Mouse (Mus musculus) T-helper 2 cell (primary cell): Measurements from ENCODE around the gene Kbtbd12.

Source experiments
- in situ Hi-C: fragments of 300-600 bp; cut with MboI, MseI; formaldehyde crosslinking; loops from one replicate; pipeline ENCODE4 v1.15.1; 2025; ENCODE audit warnings: high pct_unique_total_duplicates

Kbtbd12 gene

DNA sequence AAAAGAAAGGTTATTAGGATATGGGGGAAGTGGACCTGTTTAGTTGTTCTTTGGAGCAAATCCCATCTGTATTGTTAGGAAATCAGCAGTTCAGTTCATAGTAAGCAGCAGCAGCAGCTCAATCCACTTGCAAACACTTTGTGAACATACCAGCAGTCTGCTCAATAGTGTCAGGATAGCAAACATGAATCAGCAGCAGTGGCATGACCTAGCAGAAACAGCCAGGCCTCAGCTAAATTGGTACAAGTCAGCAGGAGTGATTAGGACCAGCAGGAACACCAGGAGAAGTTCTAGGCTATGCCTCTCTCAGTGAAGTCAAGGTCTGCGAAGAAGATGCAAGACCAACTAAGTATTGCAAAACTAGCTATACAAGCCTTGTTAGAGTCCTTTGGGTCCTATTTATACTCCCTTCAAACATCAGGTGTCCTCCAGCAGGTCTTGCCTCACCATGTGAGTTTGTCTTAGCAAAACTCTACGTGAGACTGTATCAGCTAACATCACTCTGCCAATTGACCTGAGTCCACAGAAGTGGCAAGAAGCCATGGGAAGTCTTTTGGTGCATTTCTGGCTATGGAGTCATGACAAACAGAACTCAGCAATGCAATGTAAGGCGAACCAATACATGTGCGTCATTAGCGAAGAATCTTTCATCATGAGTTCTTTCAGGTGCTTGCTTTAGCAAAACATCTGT is at the start of gene Kbtbd12:
Gene Kbtbd12 (minus strand): TSS at position 340 of the 691 bp plus-strand sequence.
- in situ Hi-C loops, result no loop called here

DNA sequence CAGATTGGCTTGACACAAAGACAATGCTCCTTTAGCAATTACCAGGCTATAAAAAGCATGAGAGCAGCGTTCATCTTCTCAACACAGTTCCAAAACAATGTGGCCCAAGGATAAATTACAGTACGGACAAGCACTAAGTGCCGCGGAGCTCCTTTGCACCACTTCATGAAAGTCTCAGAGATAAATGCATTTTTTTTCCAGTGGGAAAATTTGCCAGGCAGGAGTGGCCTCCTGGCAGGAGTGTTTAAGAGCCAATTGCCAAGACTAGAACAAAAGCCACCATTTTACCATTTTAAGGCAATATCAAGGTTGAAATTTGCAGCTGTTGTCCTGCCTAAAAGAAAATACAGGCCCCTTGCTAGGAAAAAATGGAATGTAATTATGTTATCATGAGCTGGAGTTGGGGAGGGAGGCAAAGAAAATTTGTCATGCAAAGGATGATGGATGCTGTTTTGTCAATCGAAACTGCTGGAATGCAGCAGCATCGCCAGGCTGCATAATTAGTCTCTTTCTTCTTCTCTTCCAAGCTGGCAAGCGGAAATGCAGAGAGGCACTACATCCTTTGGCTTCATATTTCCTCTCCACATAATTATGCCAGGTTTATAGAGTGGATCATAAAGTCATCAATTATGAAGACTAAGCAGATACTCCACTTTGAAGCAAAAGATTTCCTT is 45.8 kb upstream of the Kbtbd12 start:
- in situ Hi-C loops, result no loop called here

DNA sequence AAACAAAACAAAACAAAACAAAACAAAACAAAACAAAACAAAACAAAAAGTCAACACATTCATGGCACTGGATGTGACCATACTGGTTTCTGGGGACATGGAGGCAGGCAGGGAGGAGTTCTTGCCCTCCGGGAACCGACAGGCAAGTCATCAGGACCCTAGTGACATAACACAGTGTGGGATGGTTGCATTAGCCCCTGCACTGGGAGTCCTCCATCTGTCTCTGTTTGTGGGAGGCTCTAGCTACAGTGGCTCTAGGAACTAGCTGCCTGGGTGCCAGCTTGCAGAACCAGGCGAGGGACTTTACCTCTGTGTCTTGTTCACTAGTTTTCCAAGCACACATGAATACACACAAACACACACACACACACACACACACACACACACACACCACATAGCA is 43.3 kb upstream of the Kbtbd12 start:
- in situ Hi-C loops, result no loop called here

DNA sequence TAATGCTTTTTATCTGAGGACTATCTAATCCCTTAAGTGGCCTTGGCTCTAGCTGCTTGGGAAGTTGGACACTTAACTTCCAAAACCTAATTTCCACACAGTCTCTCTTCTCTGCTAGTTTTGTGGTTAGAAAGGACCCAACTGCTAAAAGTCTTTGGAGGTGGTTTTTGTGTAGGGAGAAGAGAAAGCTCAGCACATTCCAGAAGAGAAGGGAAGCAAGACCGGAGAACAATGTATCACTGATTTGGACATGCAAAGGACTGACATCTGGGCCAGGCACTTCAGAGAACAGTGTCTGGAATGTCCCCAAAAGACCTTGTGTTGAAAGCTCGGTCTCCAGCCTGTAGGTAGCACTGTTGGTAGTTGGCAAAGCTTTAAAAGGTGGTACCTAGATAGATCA is 40.0 kb upstream of the Kbtbd12 start:
- in situ Hi-C loops, result no loop called here

DNA sequence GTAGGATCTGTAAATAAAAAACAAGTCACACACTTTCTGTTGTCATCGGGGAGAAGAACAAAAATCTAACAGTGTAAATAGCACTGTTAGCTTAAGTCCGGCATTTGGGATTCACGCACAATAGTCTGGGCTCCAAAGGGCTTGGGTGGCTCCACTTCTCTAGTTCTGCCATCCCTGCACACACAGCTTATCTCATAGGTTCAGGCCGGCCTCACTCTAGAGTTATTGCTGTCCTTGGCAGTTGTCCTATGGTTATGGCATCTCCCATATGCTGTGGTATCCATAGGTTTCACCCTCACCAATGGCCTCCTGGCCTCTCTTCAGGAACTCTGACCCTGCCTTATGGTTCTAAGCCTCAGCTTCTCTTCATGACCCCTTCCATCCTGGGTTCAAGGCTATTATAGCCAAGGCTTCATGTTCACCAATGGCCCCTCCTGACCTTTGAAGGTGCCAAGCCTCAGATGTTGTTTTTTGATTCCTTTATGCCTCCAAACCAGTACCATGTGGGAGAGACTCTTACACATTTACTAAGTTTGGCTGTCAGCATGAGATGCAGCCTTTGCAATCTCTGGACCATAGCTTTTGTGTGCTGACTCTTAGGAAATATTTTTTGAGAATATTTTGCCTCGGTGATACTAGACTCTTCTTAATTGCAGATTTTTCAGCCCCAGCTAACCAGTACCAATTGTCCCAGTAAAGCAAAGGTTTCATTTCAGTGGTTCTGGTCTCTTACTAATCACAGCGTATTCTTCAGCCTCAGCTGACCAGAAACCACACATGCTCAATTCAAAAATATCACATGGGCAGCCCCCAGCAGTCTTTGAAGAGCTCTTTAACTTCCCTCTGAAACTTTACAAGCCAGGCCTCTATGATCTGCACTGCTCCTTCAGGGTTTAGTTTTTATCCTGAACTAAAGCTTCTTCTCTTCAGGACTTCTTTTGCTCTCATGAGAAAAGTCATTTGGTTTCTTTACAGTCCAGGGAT is 39.3 kb upstream of the Kbtbd12 start:
- in situ Hi-C loops, result no loop called here

DNA sequence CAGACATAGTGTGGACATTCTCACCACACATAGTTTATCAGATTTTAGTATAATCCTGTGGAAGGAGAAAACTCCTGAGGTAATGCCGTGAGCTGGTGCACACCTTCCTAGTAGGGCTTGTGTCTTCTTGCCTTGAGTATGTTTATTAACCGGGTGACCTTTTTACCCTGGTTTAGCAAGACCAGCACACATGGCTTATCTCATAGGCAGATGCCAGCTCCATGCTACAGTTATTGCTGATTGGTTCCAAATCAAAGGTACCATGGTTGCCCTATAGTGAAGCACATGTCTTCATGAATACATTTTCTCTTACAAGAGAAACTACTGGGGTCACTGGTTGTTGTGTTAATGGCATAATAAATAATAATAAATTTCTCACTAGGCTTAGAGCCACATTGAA is 38.1 kb upstream of the Kbtbd12 start:
- in situ Hi-C loops, result no loop called here

DNA sequence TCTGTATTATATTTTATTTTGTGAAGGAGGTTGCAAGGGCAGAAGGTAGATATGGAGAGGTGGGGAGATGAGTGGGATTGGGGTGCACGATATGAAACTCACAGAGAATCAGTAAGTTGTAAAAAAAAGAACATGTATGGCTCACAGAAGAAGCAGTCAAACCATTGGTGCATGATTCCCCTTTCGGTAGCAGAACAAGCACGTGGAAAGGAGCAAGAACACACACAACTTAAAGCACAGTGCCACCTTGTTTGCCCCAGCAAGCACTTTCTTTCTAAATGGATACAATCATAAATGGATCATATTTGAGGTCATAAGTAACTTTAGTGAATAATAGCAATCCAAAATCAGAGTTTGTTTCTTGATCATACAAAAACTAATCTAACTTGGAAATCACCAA is 24.5 kb upstream of the Kbtbd12 start:
- in situ Hi-C loops, result no loop called here

DNA sequence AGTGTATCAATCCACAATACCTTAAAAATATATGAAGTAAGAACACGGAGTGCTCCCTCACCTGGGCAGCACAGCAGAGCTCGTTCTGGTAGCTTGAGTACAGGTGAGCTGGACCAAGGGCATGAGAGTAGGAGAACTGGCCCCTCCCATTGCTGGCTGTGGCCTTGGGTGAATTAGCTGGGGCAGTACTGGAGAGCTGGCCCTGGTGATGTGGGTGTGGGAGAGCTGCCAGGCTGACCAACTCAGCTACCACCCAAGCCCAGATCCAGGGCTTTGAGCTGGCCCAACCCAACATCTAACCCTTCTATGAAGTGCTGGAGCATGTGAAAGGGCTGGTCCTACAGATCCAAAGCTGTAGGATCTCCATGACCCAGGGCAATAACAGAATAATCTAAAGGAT is 23.9 kb upstream of the Kbtbd12 start:
- in situ Hi-C loops, result no loop called here

DNA sequence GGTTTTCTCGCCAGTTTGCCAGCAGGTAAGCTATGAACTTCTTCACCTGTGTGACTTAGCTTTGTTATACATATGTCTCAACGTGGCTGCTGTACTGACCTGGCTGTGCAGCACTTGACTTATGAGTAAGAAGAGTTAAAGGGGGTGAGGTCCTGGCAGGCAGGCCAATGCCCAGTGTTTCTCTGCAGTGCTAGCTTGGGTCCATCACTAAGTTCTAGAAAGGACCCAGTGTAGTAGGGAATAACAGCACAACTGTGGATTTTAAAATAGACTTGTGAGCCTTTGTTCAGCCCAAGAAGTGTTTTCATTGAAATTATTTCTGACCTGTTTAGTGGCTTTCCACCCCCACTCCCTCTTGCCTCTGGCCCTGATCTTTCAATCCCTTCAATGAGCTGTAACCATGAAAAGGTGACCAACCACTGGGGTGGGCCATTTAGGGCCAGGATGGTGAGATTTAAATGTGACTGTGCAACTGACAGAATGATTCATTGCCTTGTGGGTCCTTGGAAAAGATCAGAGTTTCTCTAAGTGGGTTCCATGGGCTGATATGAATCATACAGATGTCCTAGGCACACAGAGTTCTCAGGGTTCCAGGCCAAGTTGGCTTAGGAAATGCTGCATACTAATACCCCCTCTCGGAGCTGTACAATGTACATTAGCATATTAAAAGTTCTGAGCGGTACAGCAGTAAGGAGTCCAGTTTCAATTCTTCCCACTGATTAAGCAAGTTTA is 10.0 kb upstream of the Kbtbd12 start:
- in situ Hi-C loops, result no loop called here

DNA sequence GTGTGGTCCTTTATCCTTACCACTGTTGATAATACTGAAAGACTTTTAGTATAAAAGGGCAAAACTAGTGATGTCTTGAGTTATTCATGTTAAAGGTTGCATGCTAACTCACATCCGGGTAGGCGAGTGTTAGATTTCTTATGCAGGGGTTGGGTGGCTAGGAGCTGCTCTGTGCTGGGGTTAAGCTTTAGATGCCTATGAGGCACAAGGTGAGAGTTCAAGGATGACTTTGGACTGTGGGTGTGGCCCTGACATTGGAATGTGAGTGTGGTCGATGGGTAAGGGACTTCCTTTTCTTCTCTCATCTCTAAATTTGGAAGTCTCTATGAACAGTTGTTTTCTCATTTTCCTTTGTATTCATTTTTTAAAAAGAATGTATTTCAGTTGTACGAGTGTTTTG is 7.0 kb upstream of the Kbtbd12 start:
- in situ Hi-C loops, result no loop called here

DNA sequence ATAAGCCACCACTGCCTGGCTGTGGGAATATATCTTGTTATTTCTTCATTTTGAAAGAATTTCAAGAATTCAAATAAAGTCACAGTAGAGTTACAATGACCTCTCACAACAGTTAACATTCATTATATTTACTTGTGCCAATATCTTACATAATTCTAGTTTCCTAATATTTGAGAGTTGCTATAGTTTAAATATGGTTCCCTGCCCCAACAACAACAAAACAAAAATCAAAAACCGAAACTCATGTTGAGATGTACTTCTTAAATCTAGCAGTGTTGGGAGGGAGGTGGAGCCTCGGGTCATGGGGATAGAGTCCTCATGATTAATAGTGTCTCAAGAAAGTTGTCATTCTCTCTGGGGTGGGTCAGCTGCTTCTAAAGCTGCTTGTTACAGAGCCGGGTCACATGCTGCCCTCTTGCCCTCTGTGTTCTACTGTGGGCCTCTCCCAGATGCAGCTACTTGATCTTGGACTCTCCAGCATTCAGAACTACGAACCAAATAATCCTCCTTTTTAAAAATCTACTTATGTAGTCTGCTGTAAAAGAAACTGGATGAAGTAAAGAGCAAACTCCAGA is 3.7 kb upstream of the Kbtbd12 start:
- in situ Hi-C loops, result no loop called here

DNA sequence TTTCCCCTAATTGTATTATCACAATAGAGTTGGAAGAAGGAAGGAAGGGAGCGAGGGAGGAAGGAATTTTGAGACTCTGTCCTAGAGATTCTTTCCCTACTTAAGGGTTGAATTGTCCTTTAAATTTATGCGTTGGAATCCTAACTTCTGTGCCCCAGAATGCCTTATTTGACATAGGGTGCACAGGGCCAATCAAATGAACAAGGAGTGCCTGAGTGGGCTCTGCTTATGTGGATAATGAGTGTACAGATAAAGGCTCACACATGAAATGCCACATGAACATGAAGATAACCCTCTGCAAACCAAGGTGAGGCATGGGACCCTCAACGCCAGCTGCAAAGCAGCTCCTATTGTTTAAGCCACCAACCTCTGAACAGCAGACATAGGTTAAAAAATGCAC is 2.6 kb upstream of the Kbtbd12 start:
- in situ Hi-C loops, result no loop called here

DNA sequence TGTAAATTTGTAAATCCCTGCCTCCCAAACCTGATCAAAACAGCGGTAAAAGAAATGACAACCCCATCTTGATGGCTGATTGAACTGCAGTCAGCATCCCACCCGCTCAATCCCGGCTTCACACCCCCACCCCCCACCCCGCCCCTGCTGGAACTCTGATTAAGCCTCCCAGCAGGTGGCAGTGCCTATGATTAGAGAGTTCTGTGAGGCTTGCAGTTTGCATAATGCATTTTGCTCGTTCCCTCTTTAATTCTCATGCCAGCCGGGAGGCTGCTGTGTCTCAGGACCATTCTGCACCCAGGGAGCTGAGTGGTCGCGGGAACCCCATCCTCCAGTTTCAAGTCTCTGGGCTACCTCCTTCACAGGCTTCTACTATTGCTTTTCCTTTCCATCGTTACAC is 2.2 kb upstream of the Kbtbd12 start:
- in situ Hi-C loops, result no loop called here

DNA sequence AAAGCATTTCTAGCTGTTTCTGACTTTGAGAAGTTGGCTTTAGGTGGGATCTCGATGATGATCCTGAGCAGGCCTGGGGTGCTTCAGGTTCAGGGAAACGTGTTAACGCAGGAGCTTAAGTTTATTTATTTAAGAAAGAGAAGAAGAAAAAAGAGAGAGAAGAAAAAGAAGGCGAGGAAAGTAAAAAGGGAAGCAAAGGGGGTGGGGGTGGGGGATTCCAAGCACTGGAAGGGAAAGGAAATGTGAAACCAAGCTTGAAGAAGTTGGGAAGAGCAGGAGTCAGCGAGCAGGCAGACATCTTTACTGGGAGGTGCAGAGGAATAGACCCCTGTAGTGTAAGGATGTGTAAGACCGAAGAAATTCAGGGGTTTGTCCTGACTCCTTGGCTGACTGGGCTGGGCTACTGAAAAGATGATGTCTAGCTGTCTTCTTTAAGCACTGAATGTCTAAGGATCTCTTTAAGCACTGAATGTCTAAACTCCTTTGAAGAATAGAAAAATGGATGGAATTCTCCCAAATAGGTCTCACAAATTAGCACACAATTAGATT is 1.7 kb upstream of the Kbtbd12 start:
- in situ Hi-C loops, result no loop called here

DNA sequence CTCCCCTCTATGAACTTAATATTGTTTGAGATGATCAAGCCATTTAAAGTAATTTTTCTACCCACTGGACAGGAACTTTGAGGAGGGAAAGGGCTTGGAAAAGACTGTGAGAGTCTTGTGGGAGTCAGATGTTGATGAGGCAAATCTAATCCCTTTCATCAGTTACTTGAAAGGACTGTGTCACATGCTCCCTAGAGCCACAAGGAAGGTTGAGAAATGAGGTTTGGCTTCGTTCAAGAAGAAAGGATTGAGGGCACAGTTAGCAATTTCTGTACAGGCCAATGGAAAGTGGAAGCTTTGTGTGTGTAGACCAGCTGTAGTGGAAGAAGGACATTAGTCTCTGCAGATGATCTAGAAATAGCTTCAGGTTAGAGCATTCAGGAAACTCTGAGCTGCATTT is 1.2 kb upstream of the Kbtbd12 start:
- in situ Hi-C loops, result no loop called here

DNA sequence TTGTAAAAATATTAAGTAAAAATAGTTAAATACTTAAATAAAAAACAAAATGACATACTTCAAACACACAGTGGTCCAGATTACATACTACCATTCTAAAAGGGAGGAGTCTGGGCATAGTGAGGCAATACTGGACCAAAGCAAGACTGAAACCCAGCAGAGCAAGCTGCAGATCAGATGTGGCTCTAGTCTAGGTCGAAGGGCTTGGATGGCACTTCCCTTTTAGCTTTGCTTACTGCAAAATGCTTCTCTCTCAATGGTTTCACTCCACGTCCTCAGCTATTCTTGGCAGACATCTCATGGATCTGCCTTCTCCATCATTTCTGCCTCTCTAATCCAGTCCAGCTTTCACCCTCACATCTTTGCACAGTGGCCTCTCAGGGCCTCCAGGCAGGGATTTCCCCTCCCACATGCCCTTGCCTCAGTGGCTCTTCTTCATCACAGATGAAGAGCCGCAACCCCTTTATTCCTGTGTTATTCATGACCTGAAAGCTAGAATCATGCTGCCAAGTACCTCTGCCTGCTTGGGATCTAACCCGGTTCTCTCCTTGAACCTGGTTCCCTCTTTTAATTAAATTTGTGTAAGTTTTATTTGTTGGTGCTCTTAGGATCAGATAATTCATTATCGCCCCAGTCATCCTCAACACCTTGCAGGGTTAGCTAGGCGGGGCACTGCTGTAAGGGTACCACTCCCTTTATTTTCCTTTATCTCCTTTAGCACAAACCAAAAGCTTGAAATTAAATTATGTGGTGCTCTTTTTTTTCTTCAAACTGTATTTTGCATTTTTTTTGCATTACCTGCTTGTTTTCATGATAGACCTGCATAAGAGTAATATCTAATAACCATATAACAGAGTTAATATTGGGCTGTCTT is 1.6 kb downstream of the Kbtbd12 start:
- in situ Hi-C loops, result no loop called here

DNA sequence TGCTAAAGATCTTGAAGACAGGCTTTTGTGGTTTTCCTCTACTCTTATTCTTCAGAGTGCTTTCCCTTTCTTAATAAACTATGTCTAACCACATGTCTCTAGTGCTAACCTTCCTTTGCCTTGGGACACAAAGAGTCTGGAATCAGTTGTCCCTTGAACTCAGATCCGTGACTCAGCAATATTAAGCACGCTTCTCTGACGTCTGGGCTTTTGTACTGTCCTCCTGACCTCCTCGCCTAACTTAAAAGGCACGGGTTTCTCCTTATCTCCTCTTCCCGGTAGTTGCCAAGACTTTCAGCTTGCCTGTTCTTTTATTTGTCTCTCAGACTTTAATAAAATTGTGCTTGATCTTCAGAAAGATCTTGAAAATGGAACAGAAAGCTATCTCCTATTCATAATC is 6.5 kb downstream of the Kbtbd12 start:
- in situ Hi-C loops, result no loop called here

DNA sequence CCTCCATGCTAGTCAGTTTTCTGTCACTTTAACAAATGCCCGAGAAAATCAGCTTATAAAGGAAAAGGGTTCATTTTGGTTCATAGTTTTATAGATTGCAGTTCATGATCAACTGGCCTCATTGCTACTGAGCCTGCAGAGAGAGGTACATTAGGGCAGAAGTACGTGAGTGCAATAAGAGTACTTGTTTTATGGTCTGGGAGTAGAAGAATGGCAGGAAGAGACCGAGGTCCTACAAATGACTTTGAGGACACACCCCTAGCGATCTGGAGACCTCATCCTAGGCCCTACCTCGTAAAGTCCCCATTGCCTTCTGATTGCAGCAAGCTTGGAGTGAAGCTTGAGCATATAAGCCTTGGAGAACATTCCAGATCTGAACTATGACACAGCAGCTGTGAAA is 7.2 kb downstream of the Kbtbd12 start:
- in situ Hi-C loops, result no loop called here

DNA sequence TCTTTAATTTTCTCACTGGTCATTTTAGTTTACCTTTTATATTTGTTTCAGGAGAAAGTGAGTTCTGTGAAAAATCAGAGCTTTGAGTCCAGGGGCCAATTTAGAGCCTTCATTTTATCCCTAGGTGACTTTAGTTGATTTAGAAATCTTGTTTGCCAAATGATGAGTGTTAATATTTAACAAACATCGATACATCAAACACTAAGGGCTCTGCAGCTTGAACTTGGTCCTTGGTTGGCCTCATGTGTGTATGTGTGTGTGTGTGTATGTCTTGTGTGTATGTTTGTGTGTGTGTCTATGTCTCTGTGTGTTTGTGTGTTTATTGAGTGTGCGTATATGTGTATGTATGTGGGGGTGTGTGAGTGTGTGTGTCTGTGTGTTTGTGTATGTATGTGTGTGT is 7.9 kb downstream of the Kbtbd12 start:
- in situ Hi-C loops, result no loop called here

DNA sequence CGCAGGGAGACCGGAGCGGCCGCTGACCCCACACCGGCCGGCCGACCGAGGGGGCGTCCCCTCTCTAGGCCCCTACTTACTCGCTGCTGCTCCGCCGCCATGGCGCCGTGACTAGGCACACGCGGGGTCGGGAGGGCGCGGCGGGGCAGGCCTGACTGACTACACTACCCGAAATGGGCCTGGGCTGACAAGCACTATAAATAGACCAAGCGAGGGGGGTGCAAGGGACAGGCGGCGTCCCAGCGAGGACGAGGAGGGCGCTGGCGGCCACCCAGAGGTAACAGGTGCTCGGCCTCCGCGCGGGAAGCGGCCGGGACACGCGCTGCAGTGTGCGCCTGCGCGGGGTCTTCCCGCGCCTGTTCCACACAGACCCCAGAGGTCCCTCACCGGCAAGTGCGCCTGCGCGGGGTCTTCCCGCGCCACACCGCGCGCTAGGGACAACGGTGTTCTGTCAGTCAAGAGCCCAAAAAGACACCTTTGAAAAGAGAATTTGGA is 10.4 kb downstream of the Kbtbd12 start:
- in situ Hi-C loops, result no loop called here
